Mouse (Mus musculus): ENCODE measurements at regions not wholly inside any gene's neighbourhood (a gene's known extent, or its start where the extent isn't known, plus 50 kb on each side); places are given as distances from the start of the nearest gene placed in this dataset.

GRCm38 (mm10) chr1:90451942-90452557 is 150.7 kb upstream of the Cops8 start:
- no peak for DNase-seq (ENCODE audit: low spot score in 2 of 2)

GRCm38 (mm10) chr1:90454263-90454662 is 148.5 kb upstream of the Cops8 start:
- no peak for DNase-seq (ENCODE audit: low spot score in 2 of 2)

- no peak for DNase-seq (ENCODE audit: low spot score in 2 of 2)
Measured at GRCm38 (mm10) chr1:90457396-90457795, 145.4 kb upstream of the Cops8 start.

GRCm38 (mm10) chr1:90458176-90458575 is 144.6 kb upstream of the Cops8 start:
- no peak for DNase-seq (ENCODE audit: low spot score in 2 of 2)

GRCm38 (mm10) chr1:90461699-90462098 is 141.1 kb upstream of the Cops8 start:
- DNase-seq (ENCODE audit: low spot score in 2 of 2) = no peak

GRCm38 (mm10) chr1:90463302-90463701 is 139.5 kb upstream of the Cops8 start:
- DNase-seq (ENCODE audit: low spot score in 2 of 2) = no peak

- DNase-seq (ENCODE audit: low spot score in 2 of 2) = no peak
Measured at GRCm38 (mm10) chr1:90467646-90468045, 135.1 kb upstream of the Cops8 start.

- DNase-seq (ENCODE audit: low spot score in 2 of 2) = no peak
Measured at GRCm38 (mm10) chr1:90470996-90471395, 131.8 kb upstream of the Cops8 start.

- DNase-seq (ENCODE audit: low spot score in 2 of 2) = no peak
Measured at GRCm38 (mm10) chr1:90471806-90472205, 131.0 kb upstream of the Cops8 start.

GRCm38 (mm10) chr1:90475060-90475813 is 127.5 kb upstream of the Cops8 start:
- DNase-seq (ENCODE audit: low spot score in 2 of 2) = no peak

GRCm38 (mm10) chr1:90476556-90477243 is 126.1 kb upstream of the Cops8 start:
- DNase-seq (ENCODE audit: low spot score in 2 of 2) = no peak

- no peak for DNase-seq (ENCODE audit: low spot score in 2 of 2)
Measured at GRCm38 (mm10) chr1:90478839-90479238, 123.9 kb upstream of the Cops8 start.

- DNase-seq (ENCODE audit: low spot score in 2 of 2) = no peak
Measured at GRCm38 (mm10) chr1:90481247-90481646, 121.5 kb upstream of the Cops8 start.

- no peak for DNase-seq (ENCODE audit: low spot score in 2 of 2)
Measured at GRCm38 (mm10) chr1:90481708-90482107, 121.1 kb upstream of the Cops8 start.

- DNase-seq (ENCODE audit: low spot score in 2 of 2) = peak; percentile 38 to 45
Measured at GRCm38 (mm10) chr1:90486349-90486839, 116.4 kb upstream of the Cops8 start.

GRCm38 (mm10) chr1:90487886-90488285 is 114.9 kb upstream of the Cops8 start:
- DNase-seq (ENCODE audit: low spot score in 2 of 2) = no peak

- DNase-seq (ENCODE audit: low spot score in 2 of 2) = no peak
Measured at GRCm38 (mm10) chr1:90488991-90489390, 113.8 kb upstream of the Cops8 start.

GRCm38 (mm10) chr1:90490335-90490734 is 112.4 kb upstream of the Cops8 start:
- no peak for DNase-seq (ENCODE audit: low spot score in 2 of 2)

GRCm38 (mm10) chr1:90493481-90493880 is 109.3 kb upstream of the Cops8 start:
- DNase-seq (ENCODE audit: low spot score in 2 of 2) = no peak

- DNase-seq (ENCODE audit: low spot score in 2 of 2) = no peak
Measured at GRCm38 (mm10) chr1:90495174-90495573, 107.6 kb upstream of the Cops8 start.

- DNase-seq (ENCODE audit: low spot score in 2 of 2) = no peak
Measured at GRCm38 (mm10) chr1:90497568-90497967, 105.2 kb upstream of the Cops8 start.

GRCm38 (mm10) chr1:90501373-90501772 is 101.4 kb upstream of the Cops8 start:
- DNase-seq (ENCODE audit: low spot score in 2 of 2) = no peak

Measured in layer of hippocampus, postnatal 10 days (tissue).